Mouse (Mus musculus): ENCODE measurements around the gene Scai.
A peak's percentile ranks its signal among the peaks of the same experiment; 100 is the strongest.

Gene Scai

GRCm38 (mm10) chr2:39190561-39191056, at the start of gene Scai:
TSS of gene Scai (minus strand) at chr2:39190734.
- DNase-seq (ENCODE audit: low spot score in 2 of 2): peak; percentile 99

DNA sequence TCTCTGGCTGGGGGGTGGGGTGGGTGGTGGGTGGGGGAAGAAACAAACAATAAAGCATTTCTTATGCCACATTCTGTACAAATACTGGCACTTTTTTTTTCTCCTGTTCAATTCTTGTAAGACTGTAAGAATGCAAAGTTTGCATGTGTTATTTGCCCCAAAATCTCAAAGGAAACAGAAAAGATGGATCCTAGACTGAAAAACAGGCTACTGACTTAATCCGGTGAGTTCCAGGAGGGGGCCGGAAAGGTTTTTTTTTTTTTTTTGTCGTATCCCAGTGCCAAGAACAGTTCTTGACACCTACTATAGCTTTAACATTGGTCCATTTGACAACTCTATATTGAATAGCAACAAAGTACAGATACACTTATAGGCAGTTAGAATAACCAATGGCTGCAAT, 36.2 kb upstream of the Scai start:
- no peak for DNase-seq (ENCODE audit: low spot score in 2 of 2)

GRCm38 (mm10) chr2:39226019-39226640, 35.6 kb upstream of the Scai start, which contains the start of gene Ppp6c:
TSS of gene Ppp6c (minus strand) at chr2:39226451.
- peak; percentile 96 to 98 for DNase-seq (ENCODE audit: low spot score in 2 of 2)

DNA sequence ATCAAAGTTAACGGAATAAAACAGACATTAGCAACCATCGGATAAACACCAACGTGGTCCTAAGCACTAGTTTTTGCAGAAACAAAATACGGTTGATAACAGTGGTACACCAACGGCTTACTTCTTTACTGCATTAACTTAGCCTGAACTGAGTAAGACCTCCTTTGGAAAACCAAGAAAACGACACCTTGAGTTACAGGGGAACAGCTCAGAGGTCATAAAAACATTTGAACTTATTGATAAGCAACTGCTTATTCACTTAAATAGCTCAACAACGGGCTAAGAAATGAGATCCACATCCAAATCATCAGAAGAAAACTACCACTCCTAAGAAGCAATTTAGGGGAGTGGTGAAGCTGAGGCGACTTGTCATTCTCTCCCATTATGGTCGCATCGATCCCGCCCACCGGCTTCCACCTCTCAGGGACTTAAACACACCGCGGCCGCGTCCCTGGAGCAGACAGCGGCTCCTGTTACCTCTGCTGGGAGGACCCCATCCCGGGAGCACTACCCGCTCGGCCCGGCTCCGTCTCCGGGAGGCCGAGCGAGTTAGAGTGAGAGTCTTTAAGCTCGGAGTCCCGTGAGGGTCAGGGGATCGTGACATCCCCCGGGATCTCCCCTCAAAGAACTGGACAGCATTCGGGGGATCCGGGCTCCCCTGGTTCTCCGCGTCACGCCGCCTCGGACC, 34.9 kb upstream of the Scai start:
- peak; percentile 46 to 58 for DNase-seq (ENCODE audit: low spot score in 2 of 2)

- no peak for DNase-seq (ENCODE audit: low spot score in 2 of 2)
Observed at GRCm38 (mm10) chr2:39224621-39225020, 34.1 kb upstream of the Scai start.

DNA sequence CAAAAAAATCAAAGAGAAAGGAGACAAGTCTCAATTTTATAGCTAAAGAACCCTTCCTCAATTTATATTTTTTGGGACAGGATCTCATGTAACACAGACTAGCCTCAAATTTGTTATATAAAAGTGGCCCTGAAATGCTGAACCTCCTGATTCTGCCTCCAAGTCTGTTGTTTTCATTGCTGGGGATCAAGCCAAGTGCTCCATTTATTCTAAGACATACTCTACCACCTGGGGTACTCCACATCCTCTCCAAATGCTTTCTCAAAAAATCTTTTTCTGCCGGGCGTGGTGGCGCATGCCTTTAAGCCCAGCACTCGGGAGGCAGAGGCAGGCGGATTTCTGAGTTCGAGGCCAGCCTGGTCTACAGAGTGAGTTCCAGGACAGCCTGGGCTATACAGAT, 29.5 kb upstream of the Scai start:
- DNase-seq (ENCODE audit: low spot score in 2 of 2): no peak

GRCm38 (mm10) chr2:39219034-39219433, 28.5 kb upstream of the Scai start:
- DNase-seq (ENCODE audit: low spot score in 2 of 2): no peak

GRCm38 (mm10) chr2:39217150-39217549, 26.6 kb upstream of the Scai start:
- DNase-seq (ENCODE audit: low spot score in 2 of 2): no peak

DNA sequence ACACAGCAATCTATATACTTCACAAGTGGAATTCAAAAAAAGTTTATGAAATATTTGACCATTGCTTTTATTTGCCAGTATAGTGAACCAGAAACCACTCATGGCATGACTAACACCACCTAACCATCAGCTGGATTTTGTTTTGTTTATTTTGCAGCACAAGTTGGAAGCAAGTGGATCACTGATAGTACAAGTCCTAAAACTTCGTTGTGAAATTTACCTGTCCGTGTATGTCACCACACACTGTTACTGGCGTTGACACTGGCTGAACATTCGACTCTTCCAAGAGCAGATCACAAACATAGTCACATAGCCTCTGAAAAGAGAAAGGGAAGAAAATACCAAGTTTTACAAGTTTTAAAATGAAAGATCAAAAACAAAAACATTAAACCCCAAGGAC, 20.2 kb upstream of the Scai start:
- DNase-seq (ENCODE audit: low spot score in 2 of 2): no peak

- DNase-seq (ENCODE audit: low spot score in 2 of 2): no peak
Observed at GRCm38 (mm10) chr2:39203359-39203758, 12.8 kb upstream of the Scai start.

- DNase-seq (ENCODE audit: low spot score in 2 of 2): no peak
Observed at GRCm38 (mm10) chr2:39194809-39195208, 4.3 kb upstream of the Scai start.

DNA sequence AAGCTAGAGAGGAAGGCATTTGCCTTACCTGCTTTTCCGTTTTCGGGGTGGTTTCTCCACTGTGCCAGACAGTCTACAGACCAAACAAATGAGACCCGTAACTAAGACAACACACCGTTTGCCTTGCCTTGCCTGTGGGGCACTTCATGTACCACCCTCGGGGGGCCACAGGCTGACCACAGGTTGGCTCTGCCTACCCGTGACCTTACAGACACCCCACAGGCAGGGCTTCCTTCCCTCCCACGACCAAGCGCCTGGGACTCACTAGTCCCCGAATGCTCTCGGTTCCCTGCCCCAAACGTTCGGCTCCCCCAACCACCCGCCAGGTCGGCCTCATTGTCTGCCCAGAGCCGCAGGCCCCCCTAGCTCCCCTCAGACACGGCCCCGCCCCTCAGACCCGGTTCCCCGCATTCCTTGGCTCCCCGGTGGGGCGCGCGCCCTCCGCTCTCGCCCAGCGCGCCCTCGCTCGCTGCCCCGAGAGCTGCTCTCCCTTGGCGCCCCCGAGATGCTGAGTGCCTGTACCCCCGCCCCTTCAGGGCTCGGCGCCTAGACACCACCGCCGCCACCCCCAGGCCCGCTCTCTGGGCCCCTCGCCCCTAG, 473 bp downstream of the Scai start:
- DNase-seq (ENCODE audit: low spot score in 2 of 2): no peak

DNA sequence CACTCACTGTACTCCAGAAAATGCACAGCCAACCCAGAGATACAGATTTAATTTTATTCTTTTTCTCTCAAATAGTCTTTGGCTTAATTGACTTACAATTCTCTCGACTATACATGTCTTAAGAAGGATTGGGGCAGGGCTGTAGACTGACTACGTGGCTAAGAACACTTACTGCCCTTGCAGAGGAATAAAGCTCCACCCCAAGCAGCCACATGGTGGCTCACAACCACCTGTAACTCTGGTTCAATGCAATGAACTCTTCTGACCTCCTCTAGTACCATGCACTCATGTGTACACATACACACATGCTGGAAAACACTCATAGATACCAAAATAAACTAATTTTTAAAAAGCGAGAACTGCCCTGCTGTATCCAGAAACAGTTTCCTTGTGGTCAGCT, 4.6 kb downstream of the Scai start:
- DNase-seq (ENCODE audit: low spot score in 2 of 2): no peak

GRCm38 (mm10) chr2:39183587-39183986, 6.9 kb downstream of the Scai start:
- DNase-seq (ENCODE audit: low spot score in 2 of 2): no peak

DNA sequence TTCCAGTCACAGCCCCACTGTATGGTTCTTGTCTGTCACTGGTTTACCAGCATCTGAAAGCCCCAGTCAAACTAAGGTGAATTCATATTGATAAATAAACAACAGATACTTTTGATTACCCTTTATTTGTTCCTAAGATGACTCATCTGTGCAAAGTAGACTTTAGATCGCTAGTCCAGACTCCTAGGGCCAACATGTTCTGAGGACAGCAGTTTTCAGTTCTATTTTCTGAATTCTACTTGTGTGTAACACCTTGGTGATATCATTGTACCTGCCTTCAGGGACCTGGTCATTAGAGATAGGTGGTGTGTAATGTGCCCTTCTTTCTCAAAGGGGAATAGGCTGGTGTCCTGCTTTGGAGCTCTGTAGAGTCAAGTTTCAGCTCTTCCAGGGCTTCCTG, 29.5 kb downstream of the Scai start:
- DNase-seq (ENCODE audit: low spot score in 2 of 2): no peak

DNA sequence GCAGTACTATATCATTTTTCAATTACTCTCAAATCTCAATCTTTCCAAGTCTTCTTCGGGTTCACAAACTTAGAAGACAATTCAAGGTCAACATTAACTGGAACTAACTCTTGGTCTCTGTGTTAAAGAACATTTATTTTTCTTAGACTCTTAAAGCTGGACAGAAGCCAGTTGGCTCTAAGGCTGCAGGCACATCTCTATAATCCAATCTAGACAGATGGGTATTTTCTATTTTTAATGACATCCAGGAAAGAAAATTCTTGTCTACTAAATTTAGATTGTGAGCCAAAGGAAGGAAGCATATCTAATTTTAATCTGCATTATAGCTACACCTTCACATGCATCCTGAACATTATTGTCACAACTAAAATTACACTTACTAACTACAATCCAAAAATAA, 32.6 kb downstream of the Scai start:
- DNase-seq (ENCODE audit: low spot score in 2 of 2): no peak

DNA sequence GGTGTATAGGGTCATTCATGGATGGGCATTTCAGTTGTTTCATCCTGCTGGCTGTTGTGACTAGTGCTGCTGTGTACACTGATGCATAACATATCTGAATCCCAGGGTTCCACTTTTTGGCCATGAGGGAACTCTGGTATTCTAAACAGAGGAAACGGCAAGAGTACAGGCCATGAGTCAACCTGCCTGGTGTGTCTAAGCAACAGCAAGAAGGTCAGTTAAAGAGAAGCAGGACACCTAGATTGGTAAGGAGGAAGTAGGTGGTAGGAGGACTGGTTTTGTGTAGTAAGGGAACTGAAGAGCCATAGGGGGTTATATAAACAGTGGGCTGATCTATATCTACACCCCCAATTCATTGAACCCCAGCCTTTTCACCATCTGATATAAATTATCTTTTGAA, 33.7 kb downstream of the Scai start:
- DNase-seq (ENCODE audit: low spot score in 2 of 2): no peak

GRCm38 (mm10) chr2:39150943-39151342, 39.6 kb downstream of the Scai start:
- no peak for DNase-seq (ENCODE audit: low spot score in 2 of 2)

- DNase-seq (ENCODE audit: low spot score in 2 of 2): no peak
Observed at GRCm38 (mm10) chr2:39148075-39148474, 42.5 kb downstream of the Scai start.

- DNase-seq (ENCODE audit: low spot score in 2 of 2): no peak
Observed at GRCm38 (mm10) chr2:39146469-39146868, 44.1 kb downstream of the Scai start.

DNA sequence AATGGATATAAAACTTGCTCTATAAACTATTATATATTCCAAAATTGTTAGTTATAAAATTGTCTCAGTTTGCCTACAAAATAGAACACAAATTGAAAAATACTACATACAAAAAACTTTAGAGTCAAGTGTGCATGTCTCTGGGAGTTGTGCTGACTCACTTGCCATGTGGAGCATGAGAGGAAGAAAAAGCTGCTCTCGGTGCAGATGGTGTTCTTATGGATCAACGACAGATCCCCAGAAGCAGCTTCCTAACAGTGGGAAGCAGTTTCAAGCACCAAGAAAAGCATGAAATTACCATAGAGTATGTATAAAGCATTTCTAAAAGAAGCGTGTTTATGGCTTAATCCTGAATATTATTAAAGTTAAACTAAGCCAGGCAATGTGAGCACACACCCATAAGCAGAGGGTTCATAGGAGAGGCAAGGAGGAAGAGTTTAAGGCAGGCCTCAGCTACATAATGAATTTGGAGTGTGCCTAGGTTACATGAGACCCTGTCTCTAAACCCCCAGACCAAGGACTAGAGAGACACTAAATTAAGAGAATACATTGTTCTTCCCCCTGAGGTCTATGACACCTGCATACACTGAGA, 48.1 kb downstream of the Scai start:
- DNase-seq (ENCODE audit: low spot score in 2 of 2): peak; percentile 59 to 80

- DNase-seq (ENCODE audit: low spot score in 2 of 2): no peak
Observed at GRCm38 (mm10) chr2:39140586-39141455, 49.7 kb downstream of the Scai start.
